Mouse (Mus musculus): ENCODE measurements around the gene Taf12. TPM values are rescaled to one million over a fixed set of nuclear protein-coding genes. Genes with fewer than 3 reads are reported as not detected.

Gene Taf12
- polyA plus RNA-seq, 1 experiment from 2014 or later: 49.1 TPM

DNA sequence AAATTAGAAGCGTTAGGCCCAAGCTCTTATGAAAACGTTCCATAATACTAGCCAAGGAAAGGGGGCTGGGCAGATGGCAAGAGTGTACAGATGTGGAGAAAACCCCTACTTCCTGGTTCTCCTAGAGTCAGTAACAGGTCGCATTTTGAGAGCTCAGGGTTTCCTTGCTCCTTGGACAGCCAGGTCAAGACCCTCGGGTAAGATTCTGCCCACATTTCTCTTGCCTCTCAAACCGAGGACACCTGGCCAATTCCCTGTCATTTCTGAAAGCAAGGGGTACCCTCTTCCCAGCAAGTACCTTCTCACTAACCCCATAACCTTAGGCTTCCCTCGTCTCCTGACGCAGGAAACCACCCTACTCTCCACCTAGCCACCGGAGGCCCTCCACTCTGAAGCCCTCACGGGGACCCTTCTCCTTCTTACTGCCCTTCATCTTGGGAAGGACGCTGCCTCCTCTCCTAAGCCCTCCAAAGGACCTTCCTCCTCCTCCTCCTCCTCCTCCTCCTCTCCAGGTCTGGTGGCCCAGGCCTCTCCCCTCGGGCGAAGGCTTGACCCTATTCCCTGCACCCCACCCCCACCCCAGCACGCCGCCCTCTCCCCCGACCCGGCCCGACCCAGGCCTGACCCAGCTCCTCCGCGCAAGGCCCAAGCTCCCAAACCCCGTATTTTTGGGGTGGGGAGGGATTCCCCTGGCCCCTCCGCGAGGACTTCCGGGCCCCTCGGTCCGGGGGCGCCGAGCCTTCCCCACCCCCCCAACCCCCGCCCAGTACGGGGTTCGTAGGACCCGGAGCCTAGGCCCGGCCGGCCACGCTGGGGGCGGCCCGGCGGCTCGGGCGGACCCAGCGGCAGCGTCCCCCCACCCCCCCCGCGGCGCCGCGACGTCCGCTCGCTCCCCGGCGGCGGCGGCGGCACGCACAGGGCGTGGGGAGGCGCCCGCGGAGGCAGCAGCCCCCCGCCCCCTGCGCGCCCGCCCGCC is 13.5 kb upstream of the Taf12 start:
- ATAC-seq (ENCODE audit: insufficient read depth) (peak; percentile 90), DNase-seq (peak; percentile 78)
- Histone ChIP-seq H3K9ac (peak overlapping the region; percentile 97), H3K4me2 (peak overlapping the region; percentile 89), H3K4me3 (ENCODE audit: low read depth, low read length) (peak overlapping the region; percentile 80), H3K4me1 (ENCODE audit: insufficient read depth) (peaks cover 14% of the 10 kb centered on the region; the same call in 1 of the 2 replicates), H3K27ac (ENCODE audit: low read depth) (peak overlapping the region; percentile 97), H3K9me3 (ENCODE audit: low read depth, low read length) (no peaks in the 10 kb centered on the region), H3K27me3 (ENCODE audit: insufficient read depth, low read length) (no peaks in the 10 kb centered on the region), H3K36me3 (ENCODE audit: insufficient read depth) (peaks cover 6% of the 10 kb centered on the region; the same call in 1 of the 2 replicates)
- under 1% methylated on average over 39 of the region's 64 CpGs for WGBS
- TF ChIP-seq CTCF (IDR thresholded peaks at IDR 0.05; ENCODE audit: low read depth): no peak

DNA sequence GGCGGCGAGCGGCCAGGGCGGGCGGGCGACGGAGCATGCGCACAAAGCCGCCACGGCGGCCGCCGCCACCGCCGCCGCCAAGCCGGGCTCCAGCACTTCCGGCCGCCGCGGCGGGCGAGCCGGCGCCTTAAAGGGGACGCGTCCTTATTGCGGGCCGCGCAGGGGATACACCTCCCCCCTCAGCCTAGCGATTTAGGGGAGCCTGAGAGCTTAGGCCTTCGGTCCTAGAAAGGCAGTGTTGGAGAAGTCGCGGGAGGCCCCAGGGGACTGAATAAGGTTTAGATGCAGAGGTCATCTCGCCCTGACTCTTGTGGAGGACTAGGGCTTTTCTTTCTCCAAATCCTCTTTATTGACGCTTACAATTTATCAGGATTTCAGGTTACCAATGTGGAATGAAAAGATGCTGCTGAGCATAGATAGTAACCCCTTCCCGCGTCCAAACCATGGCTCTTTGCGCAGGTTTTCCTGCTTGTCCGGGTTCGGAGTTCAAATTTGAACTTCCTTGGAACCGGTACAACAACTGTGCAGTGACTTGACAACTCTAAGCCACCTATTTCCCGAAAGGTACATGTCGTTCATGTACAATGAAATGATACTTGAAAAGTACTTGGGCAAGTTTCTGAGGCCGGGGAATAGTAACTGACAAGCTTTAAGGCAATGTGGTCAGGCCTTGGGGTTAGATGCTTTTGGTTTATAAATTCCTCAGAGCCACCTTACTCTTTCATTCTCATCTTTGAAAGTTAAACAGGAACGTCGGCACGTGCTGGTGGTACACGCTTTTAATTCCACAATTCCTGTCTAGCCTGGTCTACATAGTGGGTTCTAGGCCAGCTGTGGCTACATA is 12.4 kb upstream of the Taf12 start, which contains the start of gene Gmeb1:
Gmeb1 (minus strand) TSS at position 89 of the 844 bp plus-strand sequence.
- Histone ChIP-seq H3K9me3 (ENCODE audit: low read depth, low read length) (no peaks in the 10 kb centered on the region), H3K27ac (ENCODE audit: low read depth) (peak within 1 kb of the TSS; percentile 97), H3K4me1 (ENCODE audit: insufficient read depth) (peaks cover 14% of the 10 kb centered on the region; the same call in 1 of the 2 replicates), H3K4me3 (ENCODE audit: low read depth, low read length) (peak within 1 kb of the TSS; percentile 80), H3K9ac (peak within 1 kb of the TSS; percentile 97), H3K27me3 (ENCODE audit: insufficient read depth, low read length) (no peaks in the 10 kb centered on the region), H3K4me2 (peak within 1 kb of the TSS; percentile 89), H3K36me3 (ENCODE audit: insufficient read depth) (peaks cover 6% of the 10 kb centered on the region; the same call in 1 of the 2 replicates)
- 8% methylated on average over 47 of the region's 49 CpGs for WGBS
- TF ChIP-seq CTCF (IDR thresholded peaks at IDR 0.05; ENCODE audit: low read depth): no peak
- ATAC-seq (ENCODE audit: insufficient read depth) (peak; percentile 93), DNase-seq (peak; percentile 93)

DNA sequence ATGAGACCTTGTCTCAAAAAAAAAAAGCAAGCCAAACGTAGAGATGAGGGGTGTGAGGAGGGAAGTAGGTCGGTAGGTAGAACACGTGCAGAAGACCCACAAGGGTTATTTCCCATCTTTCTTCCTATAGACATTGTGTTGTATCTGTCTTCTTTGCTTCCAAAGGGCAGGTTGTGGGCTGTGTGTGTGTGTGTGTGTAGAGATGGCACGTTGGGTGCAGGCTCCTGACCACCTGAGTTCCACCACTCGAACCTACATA is 11.9 kb upstream of the Taf12 start:
- Histone ChIP-seq H3K4me1 (ENCODE audit: insufficient read depth) (peaks cover 14% of the 10 kb centered on the region; the same call in 1 of the 2 replicates), H3K4me2 (peak overlapping the region; percentile 89), H3K27ac (ENCODE audit: low read depth) (peak overlapping the region; percentile 97; the same call in 1 of the 2 replicates), H3K4me3 (ENCODE audit: low read depth, low read length) (no peak overlapping the region), H3K27me3 (ENCODE audit: insufficient read depth, low read length) (no peaks in the 10 kb centered on the region), H3K9me3 (ENCODE audit: low read depth, low read length) (no peaks in the 10 kb centered on the region), H3K36me3 (ENCODE audit: insufficient read depth) (peaks cover 6% of the 10 kb centered on the region; the same call in 1 of the 2 replicates), H3K9ac (no peak overlapping the region)
- 58% methylated on average over 5 of the region's 5 CpGs for WGBS
- ATAC-seq (ENCODE audit: insufficient read depth): no peak
- DNase-seq: no peak
- TF ChIP-seq CTCF (IDR thresholded peaks at IDR 0.05; ENCODE audit: low read depth): no peak

DNA sequence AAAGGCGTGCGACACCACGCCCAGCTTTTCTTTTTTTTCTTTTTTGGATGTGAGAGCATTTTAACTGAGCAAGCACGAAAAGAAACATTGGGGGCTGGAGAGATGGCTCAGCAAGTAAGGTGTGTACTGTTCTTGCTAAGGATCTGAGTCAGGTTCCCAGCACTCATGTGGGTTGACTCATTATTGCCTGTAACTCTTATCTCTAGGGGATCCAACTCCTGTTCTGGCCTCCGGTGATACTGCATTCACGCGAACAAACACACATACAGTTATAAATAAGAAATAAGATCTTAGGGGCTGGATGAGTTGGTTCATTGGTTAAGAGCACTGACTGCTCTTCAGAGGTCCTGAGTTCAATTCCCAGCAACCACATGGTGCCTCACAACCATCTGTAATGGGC is 10.9 kb upstream of the Taf12 start:
- ATAC-seq (ENCODE audit: insufficient read depth): no peak
- H3K27me3 ChIP-seq (ENCODE audit: insufficient read depth, low read length): no peaks in the 10 kb centered on the region
- no peak for TF ChIP-seq CTCF (IDR thresholded peaks at IDR 0.05; ENCODE audit: low read depth)

DNA sequence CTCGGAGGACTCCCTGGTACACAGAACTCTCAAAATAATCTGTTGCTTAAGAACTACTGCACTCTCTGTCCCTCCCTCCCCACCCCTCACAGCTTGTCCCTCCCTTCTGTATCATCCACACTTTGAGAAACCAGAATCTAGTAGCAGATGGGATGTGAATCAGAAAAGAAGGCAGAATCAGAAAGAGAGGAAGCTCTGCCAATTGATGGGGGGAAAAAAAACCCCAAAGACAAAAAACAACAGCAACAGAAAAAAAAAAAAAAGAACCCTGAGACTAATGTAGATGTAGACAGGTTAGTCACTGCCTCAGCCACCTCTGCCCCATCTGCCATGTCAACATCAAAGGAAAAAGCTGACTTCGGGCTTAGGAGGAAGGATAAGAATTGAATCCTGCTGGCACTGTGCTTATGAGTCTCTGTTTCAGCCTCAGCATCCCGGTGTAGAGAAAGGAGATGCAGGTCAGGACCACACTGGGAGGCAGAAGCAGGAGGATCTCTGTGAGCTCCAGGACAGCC is 7.3 kb upstream of the Taf12 start:
- DNase-seq: no peak
- no peak overlapping the region for H3K27ac ChIP-seq (ENCODE audit: low read depth)
- H3K27me3 ChIP-seq (ENCODE audit: insufficient read depth, low read length): no peaks in the 10 kb centered on the region
- 65% methylated on average over 3 of the region's 3 CpGs for WGBS
- TF ChIP-seq CTCF (IDR thresholded peaks at IDR 0.05; ENCODE audit: low read depth): no peak
- no peak for ATAC-seq (ENCODE audit: insufficient read depth)
- no peaks in the 10 kb centered on the region for H3K9me3 ChIP-seq (ENCODE audit: low read depth, low read length)
- H3K4me2 ChIP-seq: no peak overlapping the region
- H3K4me1 ChIP-seq (ENCODE audit: insufficient read depth): peaks cover 4% of the 10 kb centered on the region; the same call in 1 of the 2 replicates
- no peak overlapping the region for H3K9ac ChIP-seq
- no peaks in the 10 kb centered on the region for H3K36me3 ChIP-seq (ENCODE audit: insufficient read depth)
- no peak overlapping the region for H3K4me3 ChIP-seq (ENCODE audit: low read depth, low read length)

More for the DNA sequence above, 10.9 kb upstream of the Taf12 start:
- Histone ChIP-seq H3K27ac (ENCODE audit: low read depth) (no peak overlapping the region), H3K36me3 (ENCODE audit: insufficient read depth) (no peaks in the 10 kb centered on the region), H3K4me3 (ENCODE audit: low read depth, low read length) (no peak overlapping the region), H3K4me1 (ENCODE audit: insufficient read depth) (peaks cover 14% of the 10 kb centered on the region; the same call in 1 of the 2 replicates), H3K4me2 (no peak overlapping the region), H3K9ac (no peak overlapping the region), H3K9me3 (ENCODE audit: low read depth, low read length) (no peaks in the 10 kb centered on the region)
- DNase-seq: no peak
- 93% methylated on average over 7 of the region's 7 CpGs for WGBS

DNA sequence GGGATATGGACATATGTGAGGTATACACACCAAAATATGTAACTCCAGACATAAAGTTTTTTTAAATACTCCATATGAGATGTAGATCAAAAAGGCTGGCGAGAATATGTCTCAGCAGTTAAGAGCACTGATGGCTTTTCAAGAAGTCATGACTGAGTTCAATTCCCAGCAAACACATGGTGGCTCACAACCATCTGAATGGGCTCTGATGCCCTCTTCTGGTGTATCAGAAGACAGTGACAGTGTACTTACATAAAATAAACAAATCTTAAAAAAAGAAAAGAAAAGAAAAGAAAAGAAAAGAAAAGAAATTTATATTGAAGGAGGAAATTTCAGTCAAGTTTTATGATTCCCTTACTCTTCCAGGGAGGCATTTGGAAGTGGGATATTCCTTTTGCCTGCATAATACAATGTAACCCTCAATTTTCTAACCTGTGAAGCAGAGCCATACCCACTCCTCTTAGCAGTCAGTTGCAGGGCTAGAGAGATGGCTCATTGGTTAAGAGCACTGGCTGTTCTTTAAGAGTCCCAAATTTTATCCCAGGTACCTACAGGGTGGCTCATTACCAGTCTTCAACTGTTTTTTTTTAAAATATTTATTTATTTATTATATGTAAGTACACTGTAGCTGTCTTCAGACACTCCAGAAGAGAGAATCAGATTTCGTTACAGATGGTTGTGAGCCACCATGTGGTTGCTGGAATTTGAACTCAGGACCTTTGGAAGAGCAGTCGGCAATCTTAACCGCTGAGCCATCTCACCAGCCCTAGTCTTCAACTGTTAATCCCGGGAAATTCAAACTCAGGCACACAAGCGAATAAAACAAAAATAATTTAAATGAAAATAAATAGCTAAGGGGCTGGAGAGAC is 5.1 kb upstream of the Taf12 start:
- peak; percentile 55 for DNase-seq

More for the DNA sequence above, 5.1 kb upstream of the Taf12 start:
- no peaks in the 10 kb centered on the region for H3K36me3 ChIP-seq (ENCODE audit: insufficient read depth)
- no peak overlapping the region for H3K4me2 ChIP-seq
- peak; percentile 43 for TF ChIP-seq CTCF (IDR thresholded peaks at IDR 0.05; ENCODE audit: low read depth)
- no peak overlapping the region for H3K9ac ChIP-seq
- H3K9me3 ChIP-seq (ENCODE audit: low read depth, low read length): no peaks in the 10 kb centered on the region
- peak; percentile 2 for ATAC-seq (ENCODE audit: insufficient read depth)
- no peaks in the 10 kb centered on the region for H3K27me3 ChIP-seq (ENCODE audit: insufficient read depth, low read length)
- peak overlapping the region; percentile 97 for H3K27ac ChIP-seq (ENCODE audit: low read depth)
- peaks cover 4% of the 10 kb centered on the region; the same call in 1 of the 2 replicates for H3K4me1 ChIP-seq (ENCODE audit: insufficient read depth)
- H3K4me3 ChIP-seq (ENCODE audit: low read depth, low read length): no peak overlapping the region
- WGBS: 9% methylated on average over 6 of the region's 6 CpGs

Data from lung, embryonic 14.5 days (tissue).